Mouse (Mus musculus): ENCODE measurements around the gene Simc1.

DNA sequence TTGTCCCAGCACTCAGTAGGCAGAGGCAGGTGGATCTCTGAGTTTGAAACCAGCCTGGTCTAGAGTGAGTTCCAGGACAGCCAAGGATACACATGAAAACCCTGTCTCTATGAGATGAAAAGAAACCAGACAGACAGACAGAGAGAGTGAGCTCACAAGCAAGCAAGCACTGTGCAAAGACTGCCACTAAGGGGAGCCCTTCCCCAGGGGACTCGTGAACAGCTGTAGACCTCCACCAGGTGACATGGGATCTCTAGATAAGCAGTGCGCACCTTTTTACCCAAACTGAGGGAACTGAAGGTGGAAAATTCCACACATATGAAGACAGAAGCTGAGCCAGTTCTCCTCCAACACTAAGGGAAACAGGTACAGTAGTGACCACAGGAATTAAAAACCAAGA is 46.5 kb upstream of the Simc1 start:
- TF ChIP-seq POLR2A (IDR thresholded peaks at IDR 0.05; ENCODE audit: extremely low read depth, insufficient read depth, low read length) = no peak
- TF ChIP-seq CTCF (IDR thresholded peaks at IDR 0.05; ENCODE audit: low read depth, low read length) = peak; percentile 69
